Mouse (Mus musculus): ENCODE results near the gene Id1. TPM values are rescaled to one million over a fixed set of nuclear protein-coding genes. Genes with fewer than 3 reads are reported as not detected.

Gene Id1
- total RNA-seq, 2 experiments from 2014 or later, result 1.3 to 1.6 TPM

DNA sequence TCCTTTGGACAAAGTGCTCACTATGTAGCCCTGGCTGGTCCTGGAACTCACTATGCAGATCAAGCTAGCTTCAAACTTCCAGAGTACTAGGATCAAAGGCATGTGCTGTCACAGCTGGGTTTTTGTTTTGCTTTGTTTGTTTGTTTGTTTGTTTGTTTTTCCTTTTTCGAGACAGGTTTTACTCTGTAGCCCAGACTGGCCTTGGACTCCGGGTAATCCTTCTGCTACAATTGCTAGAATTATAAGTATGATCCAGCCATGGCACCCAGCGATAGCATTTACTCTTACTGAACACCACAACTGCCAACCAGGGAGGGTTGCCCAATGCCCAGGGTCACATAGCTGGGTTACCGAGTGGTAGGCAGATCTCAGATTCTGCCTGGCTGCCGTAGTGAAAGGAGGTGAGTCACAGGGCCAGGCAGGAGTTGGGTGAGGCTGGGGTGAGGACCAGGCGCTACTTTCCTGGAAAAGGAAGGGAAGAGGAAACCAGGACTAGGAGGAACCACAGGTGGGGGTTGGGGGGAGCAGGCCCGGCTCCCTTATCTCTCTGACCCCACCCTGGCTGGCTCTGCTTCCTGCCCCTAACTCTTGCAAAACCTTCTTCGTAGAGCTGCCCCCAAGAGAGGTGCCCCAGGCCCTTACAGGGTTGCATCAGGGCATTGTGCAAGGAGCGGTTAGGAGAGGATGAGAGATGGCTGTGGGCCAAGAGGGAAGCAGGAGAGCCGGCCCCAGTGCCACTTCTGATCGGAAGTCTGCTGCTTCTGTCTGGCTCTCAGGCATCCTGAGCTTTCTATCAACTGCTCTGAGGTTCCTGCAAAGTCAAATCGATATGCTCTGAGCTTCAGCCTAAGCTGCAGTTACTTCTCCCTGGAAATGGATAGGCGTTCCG, 5.3 kb downstream of the Id1 start:
- ATAC-seq (replicated peaks; ENCODE audit: low FRiP score, poor library complexity, severe bottlenecking), result no peak

DNA sequence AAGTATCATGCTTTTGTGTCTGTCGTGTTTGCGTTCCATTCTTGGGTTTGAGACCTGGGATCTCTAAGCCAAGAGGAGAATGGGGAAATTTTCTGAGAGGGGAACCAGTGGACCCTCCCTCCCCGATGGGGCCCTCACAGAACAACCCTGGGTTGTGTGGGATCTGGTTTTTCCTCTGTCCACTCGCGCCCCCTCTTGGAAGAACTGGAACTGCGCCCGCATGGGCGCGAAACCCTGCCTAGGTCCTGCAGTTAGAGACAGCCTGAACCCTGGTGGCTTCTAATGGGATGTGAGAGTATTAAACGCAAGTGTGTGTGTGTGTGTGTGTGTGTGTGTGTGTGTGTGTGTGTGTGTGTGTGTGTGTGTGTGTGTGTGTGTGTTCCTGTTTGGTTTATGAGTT, 6.4 kb downstream of the Id1 start:
- ATAC-seq (replicated peaks; ENCODE audit: low FRiP score, poor library complexity, severe bottlenecking), result peak; percentile 63; the same call in 1 of the 2 replicates

- ATAC-seq (replicated peaks; ENCODE audit: low FRiP score, poor library complexity, severe bottlenecking), result no peak
These were observed 18.1 kb downstream of the Id1 start, which contains the start of gene Cox4i2 for GRCm38 (mm10) chr2:152753944-152754711. Gene Cox4i2 (plus strand): TSS chr2:152754173.

- ATAC-seq (replicated peaks; ENCODE audit: low FRiP score, poor library complexity, severe bottlenecking), result no peak
These were observed 20.7 kb downstream of the Id1 start for GRCm38 (mm10) chr2:152756474-152757393.

GRCm38 (mm10) chr2:152757478-152757877, 21.4 kb downstream of the Id1 start:
- no peak for ATAC-seq (replicated peaks; ENCODE audit: low FRiP score, poor library complexity, severe bottlenecking)

DNA sequence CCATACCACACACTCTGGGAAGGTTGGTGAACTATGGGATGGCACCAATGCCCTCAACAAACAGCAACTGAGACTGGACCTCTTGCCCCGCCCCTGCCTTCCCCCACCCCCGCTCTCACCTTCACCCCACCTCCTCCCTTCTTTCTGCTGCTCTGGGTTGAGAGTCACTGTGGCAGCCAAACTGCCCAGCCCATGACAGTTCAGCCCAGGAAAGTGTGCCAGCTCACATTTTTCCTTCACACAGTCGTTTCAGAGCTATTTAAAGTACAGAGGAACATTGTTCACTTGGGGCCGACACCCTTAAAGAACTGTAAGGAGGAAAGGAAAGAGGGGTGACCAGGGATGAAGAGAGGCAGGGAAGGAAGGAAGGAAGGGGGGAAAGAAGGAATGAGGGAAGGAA, 22.3 kb downstream of the Id1 start:
- ATAC-seq (replicated peaks; ENCODE audit: low FRiP score, poor library complexity, severe bottlenecking), result no peak

- no peak for ATAC-seq (replicated peaks; ENCODE audit: low FRiP score, poor library complexity, severe bottlenecking)
These were observed 27.3 kb downstream of the Id1 start for GRCm38 (mm10) chr2:152763310-152763709.

GRCm38 (mm10) chr2:152764172-152765044, 28.4 kb downstream of the Id1 start:
- ATAC-seq (replicated peaks; ENCODE audit: low FRiP score, poor library complexity, severe bottlenecking), result no peak

- no peak for ATAC-seq (replicated peaks; ENCODE audit: low FRiP score, poor library complexity, severe bottlenecking)
These were observed 29.1 kb downstream of the Id1 start for GRCm38 (mm10) chr2:152765045-152765674.

DNA sequence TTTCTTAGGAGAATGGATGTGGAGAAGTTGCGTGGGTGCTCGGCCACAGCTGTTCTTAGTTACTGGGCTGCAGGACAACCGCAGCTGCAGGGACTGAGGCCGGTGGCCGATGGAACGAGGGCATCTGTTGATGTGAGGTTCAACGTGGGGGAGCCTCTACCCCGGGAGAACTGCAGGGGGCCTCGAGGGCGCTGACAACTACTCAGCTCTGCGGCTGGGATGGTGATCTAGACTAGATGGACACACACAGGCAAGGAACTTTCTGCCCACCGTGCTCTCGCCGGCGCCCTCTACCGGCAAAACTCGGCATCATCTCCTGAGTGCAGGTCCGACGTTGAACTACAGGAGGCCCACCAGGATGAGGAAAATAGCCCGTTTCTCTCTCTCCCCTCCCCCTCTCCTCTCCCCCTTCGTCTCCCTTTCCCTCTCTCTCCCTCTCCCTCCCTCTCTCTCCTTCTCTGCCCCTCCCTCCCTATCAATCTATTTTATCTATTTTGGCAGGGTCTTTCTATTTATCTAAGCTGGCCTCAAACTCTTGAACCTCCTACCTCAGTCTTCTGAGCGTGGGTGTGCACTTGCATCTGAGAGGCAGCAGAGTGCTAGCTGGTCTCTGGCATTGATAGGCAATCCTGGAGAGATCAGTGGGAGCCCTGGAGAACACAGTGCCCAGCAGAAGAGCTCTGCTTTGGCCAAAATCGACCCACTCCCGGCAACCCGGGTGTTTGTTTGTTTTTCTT, 30.5 kb downstream of the Id1 start:
- ATAC-seq (replicated peaks; ENCODE audit: low FRiP score, poor library complexity, severe bottlenecking), result peak; percentile 73

- ATAC-seq (replicated peaks; ENCODE audit: low FRiP score, poor library complexity, severe bottlenecking), result peak; percentile 76
These were observed 31.7 kb downstream of the Id1 start for GRCm38 (mm10) chr2:152767618-152768271.

GRCm38 (mm10) chr2:152769677-152770076, 33.6 kb downstream of the Id1 start:
- ATAC-seq (replicated peaks; ENCODE audit: low FRiP score, poor library complexity, severe bottlenecking), result peak; percentile 80

GRCm38 (mm10) chr2:152771571-152771970, 35.5 kb downstream of the Id1 start:
- ATAC-seq (replicated peaks; ENCODE audit: low FRiP score, poor library complexity, severe bottlenecking), result no peak

DNA sequence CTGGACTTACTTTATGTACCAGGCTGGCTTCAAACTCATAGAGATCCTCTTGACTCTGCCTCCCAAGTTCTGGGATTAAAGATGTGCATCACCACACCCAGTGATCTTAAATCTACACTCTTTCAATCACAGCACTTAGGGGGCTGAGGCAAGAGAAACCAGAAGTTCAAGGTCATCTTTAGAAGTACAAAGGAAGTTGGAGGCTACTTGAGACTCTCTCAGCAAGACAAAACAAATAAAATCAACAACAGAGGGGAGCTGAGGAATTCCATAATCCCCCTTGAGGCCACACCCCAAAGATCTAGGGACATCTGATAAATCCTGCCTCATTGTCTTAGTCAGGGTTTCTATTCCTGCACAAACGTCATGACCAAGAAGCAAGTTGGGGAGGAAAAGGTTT, 36.2 kb downstream of the Id1 start:
- no peak for ATAC-seq (replicated peaks; ENCODE audit: low FRiP score, poor library complexity, severe bottlenecking)

DNA sequence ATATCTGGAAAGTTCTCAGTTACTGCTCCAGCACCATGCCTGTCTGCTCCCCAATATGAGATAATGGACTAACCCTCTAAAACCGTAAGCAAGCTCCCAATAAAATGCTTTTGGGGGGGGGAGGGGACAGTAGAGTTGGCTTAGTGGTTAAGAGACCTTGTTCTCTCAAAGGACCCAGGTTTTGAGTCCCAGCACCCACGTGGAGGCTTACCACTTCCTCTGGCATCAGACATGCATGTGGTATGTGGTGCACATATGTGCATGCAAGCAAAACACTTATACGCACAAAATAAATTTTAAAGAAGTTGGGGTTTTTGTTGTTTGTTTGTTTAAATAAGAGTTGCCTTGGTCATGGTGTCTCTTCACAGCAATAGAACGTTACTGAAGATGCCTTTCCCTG, 39.3 kb downstream of the Id1 start:
- no peak for ATAC-seq (replicated peaks; ENCODE audit: low FRiP score, poor library complexity, severe bottlenecking)

- no peak for ATAC-seq (replicated peaks; ENCODE audit: low FRiP score, poor library complexity, severe bottlenecking)
These were observed 40.0 kb downstream of the Id1 start for GRCm38 (mm10) chr2:152776019-152776418.

GRCm38 (mm10) chr2:152776435-152776834, 40.4 kb downstream of the Id1 start:
- ATAC-seq (replicated peaks; ENCODE audit: low FRiP score, poor library complexity, severe bottlenecking), result no peak
